Mouse (Mus musculus): Measurements from ENCODE around the gene AI987944. TPM values are rescaled to one million over a fixed set of nuclear protein-coding genes. Genes with fewer than 3 reads are reported as not detected.

Gene AI987944
- 9.3 and 9.9 TPM in 2 replicates for polyA plus RNA-seq (2016; fragmentation: Nextera tagmentation; extraction: Ambion mirVana)

DNA sequence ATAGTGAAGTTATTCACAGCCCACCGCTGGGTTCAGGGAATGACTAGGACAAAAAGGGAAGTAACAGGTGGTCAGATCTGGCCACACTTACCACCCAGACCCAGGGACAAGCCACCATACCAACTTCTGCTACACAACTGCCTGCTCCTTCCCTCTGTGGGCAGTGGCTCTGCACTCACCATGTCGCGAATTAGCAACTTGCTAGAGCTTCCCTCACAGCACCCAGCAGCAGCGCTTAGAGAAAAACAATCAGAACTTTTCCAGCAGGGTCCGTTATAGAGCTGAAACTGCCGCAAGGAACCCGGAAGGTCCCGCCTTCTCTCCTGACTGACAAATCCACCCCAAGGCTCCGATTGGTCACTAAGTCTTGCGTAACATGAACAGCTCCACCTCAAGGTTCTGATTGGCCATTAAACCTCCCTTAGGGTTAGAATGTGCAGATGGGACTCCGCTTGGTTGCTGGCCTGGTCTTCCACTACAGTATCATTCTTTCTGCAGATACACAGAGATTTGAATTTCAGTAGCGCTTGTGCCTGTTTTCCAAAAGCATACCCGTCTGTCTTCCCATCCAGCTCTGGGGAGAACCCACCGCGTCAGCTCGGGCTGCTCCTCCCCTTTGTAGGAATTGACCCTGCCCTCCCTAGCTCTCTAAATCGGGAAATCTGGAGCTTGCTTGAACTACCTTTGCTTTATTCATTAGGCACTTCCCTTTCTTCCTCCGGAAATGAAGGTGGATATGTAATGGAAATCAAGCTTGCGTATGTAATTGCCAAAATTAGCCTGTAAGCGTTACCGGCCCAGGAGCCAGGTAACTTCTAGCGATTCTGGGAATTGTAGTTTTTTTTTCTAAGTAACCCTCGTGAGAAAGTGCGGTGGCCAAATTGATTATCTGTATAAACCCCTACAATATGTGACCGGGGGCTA lies at the start of gene AI987944:
Gene AI987944 (minus strand): TSS at position 332 of the 924 bp plus-strand sequence.
- no peaks in the 10 kb centered on the region for H3K4me1 ChIP-seq
- peak; percentile 99 for ATAC-seq (ENCODE audit: low FRiP score)
- H3K9me3 ChIP-seq = no peaks in the 10 kb centered on the region
- H3K4me2 ChIP-seq = peak within 1 kb of the TSS; percentile 54
- H3K27me3 ChIP-seq = no peaks in the 10 kb centered on the region
- H3K9ac ChIP-seq = peak within 1 kb of the TSS; percentile 48
- 1% methylated on average over 25 of the region's 25 CpGs for WGBS
- H3K27ac ChIP-seq = peak within 1 kb of the TSS; percentile 84
- peak within 1 kb of the TSS; percentile 54 for H3K4me3 ChIP-seq (replicated peaks)
- H3K36me3 ChIP-seq (replicated peaks) = no peaks in the 10 kb centered on the region

DNA sequence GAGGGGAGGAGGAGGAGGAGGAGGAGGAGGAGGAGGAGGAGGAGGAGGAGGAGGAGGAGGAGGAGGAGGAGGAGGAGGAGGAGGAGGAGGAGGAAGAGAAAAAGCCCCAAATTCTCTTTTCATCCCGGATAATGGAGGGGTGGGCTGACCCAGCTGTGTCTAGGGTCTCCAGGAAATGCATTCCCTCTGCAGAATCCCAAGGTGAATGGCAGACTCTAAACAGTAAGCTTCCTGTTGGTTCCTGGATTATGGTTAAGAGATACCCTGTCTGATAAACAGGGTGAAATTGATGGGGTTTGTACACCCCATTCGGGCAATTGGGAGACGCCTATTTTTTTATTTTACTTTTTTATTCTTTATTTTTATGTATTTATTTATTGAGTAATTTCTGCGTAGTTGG lies 951 bp upstream of the AI987944 start:
- H3K9me3 ChIP-seq = no peaks in the 10 kb centered on the region
- no peaks in the 10 kb centered on the region for H3K36me3 ChIP-seq (replicated peaks)
- ATAC-seq (ENCODE audit: low FRiP score) = no peak
- H3K27ac ChIP-seq = no peak overlapping the region
- H3K4me3 ChIP-seq (replicated peaks) = peak overlapping the region; percentile 54
- 69% methylated on average over 4 of the region's 4 CpGs for WGBS
- no peaks in the 10 kb centered on the region for H3K27me3 ChIP-seq
- peak overlapping the region; percentile 54 for H3K4me2 ChIP-seq
- H3K4me1 ChIP-seq = no peaks in the 10 kb centered on the region
- H3K9ac ChIP-seq = no peak overlapping the region

Other genes starting within 250 kb of the AI987944 start
- gene Gm5592, start 239.5 kb downstream of the AI987944 start, polyA plus RNA-seq (2016; fragmentation: Nextera tagmentation; extraction: Ambion mirVana) = not detected in 2 replicates
- gene Vmn2r57, start 55.3 kb upstream of the AI987944 start, polyA plus RNA-seq (2016; fragmentation: Nextera tagmentation; extraction: Ambion mirVana) = 0.06 and 0.23 TPM in 2 replicates
- not detected in 2 replicates for gene Gm20449, start 106.0 kb upstream of the AI987944 start, polyA plus RNA-seq (2016; fragmentation: Nextera tagmentation; extraction: Ambion mirVana)
- gene AW146154, start 106.5 kb upstream of the AI987944 start, polyA plus RNA-seq (2016; fragmentation: Nextera tagmentation; extraction: Ambion mirVana) = 7.7 and 9.0 TPM in 2 replicates
- not detected in 2 replicates for gene Gm6871, start 180.3 kb upstream of the AI987944 start, polyA plus RNA-seq (2016; fragmentation: Nextera tagmentation; extraction: Ambion mirVana)
- 17.6 and 19.0 TPM in 2 replicates for gene 2610021A01Rik, start 205.9 kb upstream of the AI987944 start, polyA plus RNA-seq (2016; fragmentation: Nextera tagmentation; extraction: Ambion mirVana)
- gene Zfp788, start 239.8 kb upstream of the AI987944 start, polyA plus RNA-seq (2016; fragmentation: Nextera tagmentation; extraction: Ambion mirVana) = 16.4 and 19.0 TPM in 2 replicates